Mouse (Mus musculus) gastrocnemius, postnatal 36 days (tissue): ENCODE measurements around the gene Nme6. TPM values are rescaled to one million over a fixed set of nuclear protein-coding genes. Genes with fewer than 3 reads are reported as not detected.
A peak's percentile ranks its signal among the peaks of the same experiment; 100 is the strongest.
"Not testable (repeated sequence)": the region's sequence is repeated elsewhere in the genome, so short reads cannot be mapped to it uniquely, and the experiment has no call there.

Source experiments
- DNase-seq, 2 experiments: peaks; one replicate each; pipeline ENCODE4 v3.0.0; 2022
- intact Hi-C: fragments of 180-260 bp; cut with DNase I; formaldehyde crosslinking; loops from one replicate; pipeline ENCODE4 v1.15.1; 2025
- long read RNA-seq, 2 experiments: library from polyadenylated mRNA; stranded (forward); transcript quantifications; one replicate each; pipeline ENCODE4 v2.0.0; 2021
- total RNA-seq, 2 experiments: library from RNA; stranded (reverse); gene quantifications; 2 replicates each; pipeline ENCODE4 v1.2.3; 2021

Nme6 gene
- 10 to 100 TPM; 25.2 to 29.4 TPM for total RNA-seq
- long read RNA-seq, experiment 1, transcript Nme6-201 (7 exons, 1,074 nt): major isoform, 15 of 39 reads
- long read RNA-seq, experiment 1, transcript Nme6-211 (7 exons, 719 nt): minor isoform, 6 of 39 reads
- long read RNA-seq, experiment 1, partial matches to known transcripts: 5 of 39 reads
- long read RNA-seq, experiment 1, other reads (novel, unspliced or antisense): 8 of 39 reads
- long read RNA-seq, experiment 2, transcript Nme6-214 (6 exons, 865 nt): minor isoform, 5 of 54 reads
- long read RNA-seq, experiment 2, transcript Nme6-201 (7 exons, 1,074 nt): major isoform, 27 of 54 reads
- long read RNA-seq, experiment 2, transcript Nme6-211 (7 exons, 719 nt): minor isoform, 11 of 54 reads
- long read RNA-seq, experiment 2, partial matches to known transcripts: 3 of 54 reads
- long read RNA-seq, experiment 2, other reads (novel, unspliced or antisense): 4 of 54 reads

DNA sequence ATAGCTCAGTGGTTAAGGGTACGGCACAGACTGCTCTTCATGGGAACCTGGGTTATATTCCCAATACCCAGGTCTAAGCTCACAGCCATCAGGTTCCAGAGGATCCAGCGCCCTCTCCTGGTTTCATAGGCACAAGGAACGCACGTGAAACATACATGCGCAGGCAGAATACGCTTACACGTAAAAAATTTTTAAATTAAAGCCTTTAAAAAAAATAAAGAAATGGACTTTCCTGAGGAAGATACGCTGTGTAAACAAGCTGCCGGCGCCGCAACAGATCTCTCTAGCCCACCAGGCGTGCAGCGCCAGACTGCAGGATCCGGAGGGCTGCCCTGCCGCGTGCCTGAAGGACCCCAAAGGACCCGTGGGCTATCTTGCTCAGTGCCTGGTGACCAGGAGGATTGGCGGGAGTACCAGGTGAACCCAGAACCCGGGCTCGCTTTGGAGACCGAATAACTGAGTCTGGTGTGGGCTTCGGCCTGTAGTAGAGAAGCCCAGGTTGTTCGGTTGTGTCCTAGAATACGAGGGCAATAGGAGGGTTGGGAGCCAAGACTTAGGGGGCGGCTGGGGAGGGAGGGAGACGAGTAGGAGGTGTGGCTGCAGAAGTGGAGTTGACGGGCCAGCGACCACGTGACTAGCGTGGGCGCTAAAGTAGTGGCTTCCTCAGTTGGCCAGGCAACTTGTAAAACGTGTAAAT lies at the start of gene Nme6:
Gene Nme6 (plus strand): TSS at position 359 of the 697 bp plus-strand sequence.
- peak; percentile 76 to 84 for DNase-seq
- intact Hi-C loops: no loop called here

DNA sequence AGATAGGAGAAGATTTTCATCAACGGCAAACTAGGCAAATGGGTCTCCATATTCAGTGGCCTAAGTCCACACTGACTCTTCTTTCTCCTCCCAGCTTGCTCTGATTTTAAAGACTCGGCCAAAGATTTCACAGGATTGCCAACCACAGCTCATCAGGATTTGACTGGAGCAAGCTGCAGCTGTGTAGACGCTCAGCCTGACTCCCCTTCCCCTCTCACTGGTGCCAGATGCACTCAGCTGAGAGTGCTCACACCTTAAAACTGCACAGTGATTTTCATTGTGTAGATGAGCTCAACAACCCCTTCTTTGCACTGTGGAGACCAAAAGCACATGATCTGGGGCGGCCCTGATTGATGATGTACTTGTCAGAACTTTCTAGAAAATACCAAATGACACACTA lies 42.0 kb upstream of the Nme6 start, which contains the start of gene Fbxw27:
Gene Fbxw27 (minus strand): TSS at position 101 of the 400 bp plus-strand sequence.
- intact Hi-C loops: not testable (repeated sequence)

DNA sequence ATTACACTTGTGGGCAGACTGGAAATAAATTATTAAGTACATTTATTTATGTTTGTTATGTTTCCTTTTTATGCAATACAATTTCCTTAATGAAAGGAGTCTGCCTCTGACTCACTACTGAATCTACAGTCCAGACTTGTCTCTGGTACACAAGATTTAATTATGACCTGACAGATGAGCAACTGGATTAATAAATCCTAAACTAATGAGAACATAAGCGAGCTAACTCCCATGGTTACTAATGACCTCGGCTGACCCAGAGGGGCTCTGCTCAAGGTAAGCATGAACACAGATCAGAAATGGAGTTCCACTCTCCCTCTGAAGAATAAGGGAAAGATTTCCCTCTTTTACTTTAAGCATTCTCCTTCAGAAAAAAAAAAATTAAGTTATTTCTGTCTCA lies 37.3 kb upstream of the Nme6 start:
- DNase-seq: no peak
- intact Hi-C loops: no loop called here

More for the DNA sequence above, 42.0 kb upstream of the Nme6 start, which contains the start of gene Fbxw27:
- DNase-seq: not testable (repeated sequence)

DNA sequence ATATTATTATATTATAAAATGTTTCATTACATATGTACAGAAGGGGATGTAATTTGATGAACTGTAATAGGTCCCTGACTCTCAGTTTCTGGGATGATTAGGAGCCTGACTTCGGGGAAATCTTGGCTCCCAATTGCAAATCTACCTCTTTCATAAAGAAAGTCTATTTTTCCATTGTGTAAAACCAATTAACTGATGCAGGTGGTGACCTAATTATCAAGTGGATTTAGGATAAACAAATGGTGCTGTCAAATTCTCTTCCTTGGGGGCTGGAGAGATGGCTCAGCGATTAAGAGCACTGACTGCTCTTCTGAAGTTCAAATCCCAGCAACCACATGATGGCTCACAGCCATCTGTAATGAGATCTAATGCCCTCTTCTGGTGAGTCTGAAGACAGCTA lies 36.7 kb upstream of the Nme6 start:
- intact Hi-C loops: no loop called here
- DNase-seq: no peak

DNA sequence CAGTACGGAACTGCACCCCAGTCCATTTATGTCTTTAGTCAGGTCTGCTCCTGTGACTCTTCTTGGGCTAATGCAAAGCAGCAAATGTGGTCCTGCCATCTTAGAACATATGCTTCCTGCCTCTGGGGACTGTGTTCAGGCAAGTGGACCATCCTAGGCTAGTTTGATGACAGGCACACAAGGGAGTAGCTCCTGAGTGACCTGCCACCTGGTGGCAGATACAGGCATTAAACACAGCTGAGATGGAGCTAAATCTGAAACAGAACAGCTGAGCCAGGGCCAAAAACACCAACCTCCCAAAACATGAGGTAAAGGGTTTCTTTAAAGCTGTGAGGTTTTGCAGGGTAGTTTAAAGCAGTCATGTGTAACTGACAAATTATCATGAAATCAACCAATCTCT lies 34.5 kb upstream of the Nme6 start:
- DNase-seq: no peak
- intact Hi-C loops: no loop called here

DNA sequence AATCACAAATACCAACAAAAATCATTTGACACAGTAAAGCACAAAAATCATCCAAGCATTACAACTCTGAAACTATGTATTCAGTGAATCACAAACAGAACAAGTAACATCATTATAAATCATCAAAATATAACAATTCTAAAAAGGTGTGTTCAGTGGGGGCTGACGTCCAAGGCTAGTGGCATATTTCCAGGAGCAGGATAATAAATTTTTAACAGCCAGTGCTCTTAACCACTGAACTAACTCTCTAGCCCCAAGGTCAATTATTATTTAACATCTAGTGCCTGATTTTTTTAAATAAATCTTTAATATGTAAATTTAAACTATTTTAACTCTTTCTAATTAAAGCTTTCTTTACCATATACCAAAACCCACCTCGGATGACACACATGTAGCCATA lies 27.0 kb upstream of the Nme6 start:
- DNase-seq, intact Hi-C loops: not testable (repeated sequence)

DNA sequence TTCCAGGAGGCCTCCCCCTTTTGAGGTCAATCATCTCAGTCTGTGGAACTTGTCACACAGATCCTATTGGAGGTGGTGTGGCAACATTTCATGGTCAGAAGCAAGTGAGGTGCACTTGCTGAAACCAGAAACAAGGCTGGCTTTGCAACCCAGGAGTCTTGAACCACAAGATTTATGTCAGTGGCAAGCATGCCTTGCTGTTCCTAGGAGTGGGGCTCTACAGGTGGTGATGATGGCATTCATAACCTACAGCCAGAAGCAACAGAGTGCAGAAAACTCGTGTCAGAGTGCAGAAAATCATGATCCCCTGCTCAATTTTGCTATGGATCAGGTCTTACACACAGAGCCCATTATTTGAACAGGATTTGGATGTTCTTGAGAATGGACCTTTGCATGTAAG lies 26.3 kb upstream of the Nme6 start:
- DNase-seq: no peak

DNA sequence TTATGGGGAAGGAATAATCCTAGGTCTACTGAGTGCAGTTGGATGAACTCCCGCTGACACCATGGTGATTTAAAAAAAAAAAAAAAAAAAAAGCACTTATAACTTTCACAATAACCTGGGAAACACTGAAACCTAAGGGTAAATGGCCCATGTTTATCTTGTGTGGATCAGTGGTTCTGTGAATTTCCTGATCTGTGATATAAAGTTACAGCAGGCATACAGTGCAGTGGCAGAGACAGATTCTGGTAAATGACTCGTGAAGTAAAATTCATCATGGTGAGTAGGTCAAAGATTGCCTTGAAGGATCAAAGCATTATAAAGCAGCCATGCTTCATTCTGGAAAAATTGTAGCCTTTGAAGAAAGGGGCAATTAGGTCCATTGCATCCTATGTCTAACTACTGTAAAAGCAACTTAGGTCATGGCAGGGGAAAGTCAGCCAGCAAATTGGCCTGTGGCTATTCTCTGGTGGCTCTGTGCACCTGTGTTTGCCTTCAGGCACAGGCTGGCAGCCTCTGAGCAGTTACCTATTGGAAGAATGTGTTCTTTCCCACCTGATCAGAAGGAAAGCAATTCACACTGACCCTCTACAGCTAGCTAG lies 25.8 kb upstream of the Nme6 start:
- intact Hi-C loops: no loop called here

More for the DNA sequence above, 26.3 kb upstream of the Nme6 start:
- intact Hi-C loops: no loop called here

DNA sequence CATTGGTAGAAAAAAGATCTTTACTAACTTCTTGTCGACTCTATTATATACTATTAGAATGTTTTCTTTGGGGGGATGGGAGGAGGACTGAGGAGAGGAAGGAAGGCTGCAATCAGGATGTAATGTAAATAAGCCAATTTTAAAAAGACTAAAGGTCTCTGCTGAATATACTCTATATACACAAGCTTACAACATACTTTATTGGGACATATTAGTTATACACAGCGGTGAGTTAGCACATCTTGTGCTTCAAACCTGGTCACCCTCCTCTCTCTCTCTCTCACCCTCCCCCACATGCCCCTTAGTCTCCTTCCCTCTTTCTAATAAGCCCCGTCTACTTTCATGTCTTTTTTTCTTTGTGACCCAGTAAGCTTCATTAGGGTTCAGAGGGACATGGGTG lies 24.7 kb upstream of the Nme6 start:
- intact Hi-C loops: no loop called here
- DNase-seq: no peak

More for the DNA sequence above, 25.8 kb upstream of the Nme6 start:
- no peak for DNase-seq

DNA sequence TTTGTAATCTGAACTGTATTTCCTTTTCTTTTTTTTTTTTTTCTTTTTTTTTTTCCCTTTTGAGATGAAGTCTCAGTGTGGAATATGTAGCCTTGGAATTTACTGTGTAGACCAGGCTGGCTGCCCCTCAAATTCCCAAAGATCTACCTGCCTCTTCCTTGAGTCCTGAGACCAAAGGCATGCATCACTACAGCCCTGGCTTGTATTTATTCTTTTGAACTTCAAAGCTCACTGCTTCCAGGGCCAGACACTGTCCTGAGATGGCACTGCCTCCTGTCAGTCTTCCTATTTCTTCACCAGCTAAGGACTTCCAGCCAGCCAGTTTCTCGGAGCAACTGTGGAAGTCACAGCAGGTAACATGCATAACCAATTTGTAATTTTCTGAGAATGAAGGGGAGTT lies 20.6 kb upstream of the Nme6 start, which contains the start of gene Spink8:
Gene Spink8 (plus strand): TSS at position 301 of the 400 bp plus-strand sequence.
- no peak for DNase-seq
- intact Hi-C loops: no loop called here

DNA sequence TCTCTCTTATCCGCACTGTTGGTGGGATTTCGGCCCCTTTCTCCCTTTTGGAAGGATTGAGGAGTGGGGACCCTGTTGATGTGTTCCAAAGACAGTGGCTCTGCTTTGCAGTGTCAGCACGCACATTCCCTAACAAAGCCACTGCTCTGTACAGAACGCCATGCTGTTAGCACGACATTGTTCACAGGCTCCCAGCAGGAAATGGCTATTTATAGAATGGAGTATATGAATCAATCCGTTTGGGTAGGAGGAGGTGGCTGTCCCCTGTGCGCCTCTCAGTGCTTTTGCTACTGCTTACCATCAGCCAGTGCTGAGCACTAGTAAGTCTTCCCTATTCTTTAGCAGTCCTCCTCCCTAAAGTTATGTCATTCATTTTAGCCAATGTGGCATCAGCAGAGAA lies 19.1 kb upstream of the Nme6 start:
- intact Hi-C loops: no loop called here
- DNase-seq: no peak

DNA sequence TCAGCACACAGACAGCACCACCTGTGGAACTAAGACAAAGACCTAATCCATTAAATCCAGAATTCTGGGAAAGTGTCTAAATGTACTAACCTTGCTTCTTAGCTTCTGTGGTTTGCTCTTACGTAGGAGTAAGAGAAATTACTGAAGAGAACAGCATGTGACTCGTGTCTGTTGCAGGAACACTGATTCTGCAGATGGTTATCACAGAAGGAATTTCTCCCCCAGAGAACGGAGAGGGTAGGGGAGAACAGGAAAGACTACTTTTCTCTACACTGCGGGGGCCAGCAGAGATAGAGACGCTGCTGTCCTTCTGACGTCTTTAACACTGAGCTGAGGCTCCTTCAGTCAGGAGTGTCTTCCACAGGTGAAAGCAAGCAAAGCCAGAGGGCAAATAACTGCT lies 16.2 kb upstream of the Nme6 start:
- intact Hi-C loops: no loop called here
- DNase-seq: no peak

DNA sequence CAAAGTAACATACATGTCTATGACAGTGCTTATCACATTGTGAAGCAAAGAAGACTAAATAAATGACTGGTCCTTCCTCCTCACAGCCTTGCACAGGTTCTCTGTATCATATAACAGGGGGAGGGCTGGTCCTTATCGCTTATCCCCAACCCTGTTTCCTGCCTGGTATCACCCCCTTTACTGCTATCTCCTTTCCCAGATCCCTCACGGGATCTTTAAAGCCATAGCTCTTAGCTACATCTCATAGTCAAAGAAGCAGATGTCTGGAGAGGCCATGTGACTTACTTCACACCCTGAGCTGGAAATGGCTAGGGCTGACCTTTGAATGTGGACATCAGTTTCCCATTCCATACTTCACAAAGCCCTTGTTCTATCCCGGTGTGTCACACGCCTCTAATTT lies 6.8 kb upstream of the Nme6 start:
- intact Hi-C loops: no loop called here
- no peak for DNase-seq

DNA sequence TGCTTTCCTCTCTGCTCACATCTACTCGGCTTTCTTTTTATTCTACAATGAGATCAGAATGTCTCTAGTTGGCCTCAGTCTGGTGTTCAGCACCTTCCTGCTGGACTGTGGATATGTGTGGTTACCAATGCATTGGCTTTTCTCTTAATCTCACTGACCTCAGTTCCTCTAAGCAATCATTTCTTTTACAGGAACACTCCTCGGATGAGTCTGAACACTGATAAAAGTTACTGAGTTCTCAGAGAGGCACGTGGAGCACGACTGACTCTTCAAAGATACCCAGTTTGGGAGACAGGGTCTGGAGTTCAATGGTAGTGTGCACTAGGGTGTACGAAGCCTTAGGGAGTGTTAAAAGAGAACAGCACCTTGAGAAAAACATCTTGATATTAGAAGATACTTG lies 6.4 kb upstream of the Nme6 start:
- DNase-seq: no peak
- intact Hi-C loops: no loop called here

DNA sequence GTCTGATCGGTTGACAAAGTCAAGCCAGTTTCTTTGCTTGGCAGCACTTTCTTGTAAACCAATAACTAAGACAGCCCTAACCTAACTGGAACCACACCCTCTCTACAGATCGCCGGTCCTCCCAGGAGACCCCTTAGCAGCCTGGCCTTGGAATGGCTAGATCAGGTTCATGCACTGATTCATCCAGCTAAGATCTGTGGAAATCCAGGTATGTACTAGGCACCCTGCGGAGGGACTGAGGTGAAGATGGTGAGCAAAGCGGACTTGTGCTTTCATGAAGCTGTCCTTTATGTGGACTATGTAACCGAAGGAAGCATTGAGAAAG lies 501 bp downstream of the Nme6 start:
- intact Hi-C loops: no loop called here
- no peak for DNase-seq

DNA sequence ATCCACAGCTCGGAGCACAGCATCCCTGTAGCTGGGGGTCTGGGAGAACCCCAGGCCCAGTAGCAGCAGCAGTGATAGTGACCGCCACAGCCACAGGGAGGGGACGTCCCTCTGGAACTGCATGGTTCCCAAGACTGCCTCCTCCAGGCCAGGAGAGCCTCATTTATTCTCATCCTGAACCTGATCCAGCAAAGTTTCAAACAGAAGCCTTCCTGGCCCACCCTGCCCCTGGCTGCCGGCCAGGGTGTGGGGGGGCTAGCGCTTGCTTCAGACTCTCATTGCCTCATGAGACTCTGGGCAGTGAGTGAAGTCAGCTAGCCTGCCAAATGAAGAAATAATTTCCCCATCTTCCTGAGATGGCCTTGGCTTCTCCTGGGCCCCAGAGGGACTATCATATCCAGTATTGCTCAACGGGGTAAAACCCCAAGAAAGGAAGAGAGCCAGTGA lies 16.8 kb downstream of the Nme6 start, which contains the start of gene Camp:
Gene Camp (minus strand): TSS at position 306 of the 447 bp plus-strand sequence.
- peak; percentile 62 to 65 for DNase-seq
- intact Hi-C loops: no loop called here

DNA sequence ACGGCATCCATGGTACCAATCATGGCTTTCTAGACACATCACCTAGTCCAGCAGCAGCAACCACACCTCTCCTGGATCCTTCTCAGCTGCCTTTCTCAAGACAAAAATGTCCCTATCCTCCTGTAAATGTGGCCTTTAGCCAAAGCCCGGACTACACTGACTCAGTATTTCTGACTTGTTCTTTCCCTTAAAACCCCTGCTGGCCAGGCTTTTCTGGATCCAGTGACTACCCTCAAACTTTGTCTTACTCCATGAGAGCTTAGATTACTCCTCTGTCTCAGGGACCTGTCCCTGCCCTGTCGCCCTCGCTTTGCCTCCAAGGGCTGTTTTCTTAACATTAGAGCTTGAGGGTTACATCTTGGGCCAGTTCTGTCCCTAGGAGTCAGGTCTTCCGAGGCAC lies 17.6 kb downstream of the Nme6 start:
- DNase-seq: no peak
- intact Hi-C loops: no loop called here

DNA sequence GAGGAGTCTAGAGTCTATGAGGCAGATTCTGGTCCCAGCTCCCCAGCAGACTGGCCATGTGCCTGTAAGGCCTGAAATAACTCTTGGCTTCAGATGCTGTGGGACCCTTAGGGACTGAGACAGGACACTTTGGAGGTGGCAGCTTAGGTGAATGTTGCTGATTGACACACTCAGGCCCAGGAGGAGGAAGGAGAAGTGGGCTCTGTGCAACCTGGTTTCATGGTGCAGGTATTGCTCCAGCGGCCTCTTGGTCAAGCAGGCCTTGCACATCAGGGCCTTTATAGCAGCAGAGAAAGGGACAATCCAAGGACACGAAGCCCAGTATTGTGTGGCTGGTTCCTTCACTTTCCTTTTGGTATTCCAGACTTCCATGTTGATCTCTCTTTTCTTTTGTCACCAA lies 21.8 kb downstream of the Nme6 start:
- intact Hi-C loops: no loop called here
- no peak for DNase-seq

DNA sequence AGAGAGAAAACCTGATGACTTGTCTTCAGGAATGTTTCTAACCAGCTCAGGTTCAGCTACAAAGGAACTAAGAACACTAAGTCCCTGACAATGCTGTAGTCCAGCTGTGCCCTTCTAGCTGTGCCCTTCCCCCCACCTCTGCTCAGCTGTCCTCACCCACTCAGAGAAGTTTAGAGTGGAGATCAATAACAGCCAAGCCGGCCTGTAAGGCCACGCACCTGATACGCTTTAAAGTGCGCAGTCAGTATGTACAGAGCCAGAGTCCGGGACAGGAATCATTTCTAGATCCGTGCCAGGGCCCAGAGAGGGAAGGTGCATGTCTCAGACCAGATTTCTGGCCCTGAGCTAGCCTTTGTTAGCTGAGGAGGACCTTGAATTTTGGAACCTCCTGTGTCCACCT lies 23.4 kb downstream of the Nme6 start:
- no peak for DNase-seq
- intact Hi-C loops: no loop called here

DNA sequence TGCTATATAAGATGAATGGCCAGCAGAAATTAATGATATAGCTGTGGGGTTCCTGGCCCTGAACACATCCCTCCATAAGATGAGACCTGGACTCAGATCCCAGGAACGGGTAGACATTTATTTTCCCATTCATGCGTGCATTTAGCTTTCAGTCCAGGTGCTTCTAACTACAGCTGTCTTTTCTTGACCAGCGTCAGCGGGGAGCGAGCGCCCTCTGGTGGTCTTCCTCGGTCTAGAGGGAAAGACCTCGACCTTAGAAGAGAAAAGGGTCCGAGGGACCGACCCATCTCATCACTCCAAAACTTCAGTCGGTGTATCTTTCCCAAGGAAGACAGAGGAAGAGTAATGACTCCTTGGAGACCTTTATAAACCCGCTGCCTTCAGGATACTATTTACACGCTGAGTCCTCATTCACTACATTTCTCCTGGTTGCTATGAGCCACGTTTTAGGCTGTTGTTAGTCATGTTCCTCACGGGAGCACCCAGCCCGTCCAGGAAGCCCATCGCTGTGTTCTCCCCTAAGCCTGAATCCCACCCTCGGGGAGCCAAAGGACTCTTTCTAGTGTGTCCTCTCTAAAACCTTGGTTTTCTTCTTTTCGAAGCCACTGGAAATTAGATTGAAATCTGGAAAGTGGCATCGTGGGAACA lies 30.0 kb downstream of the Nme6 start:
- peak; percentile 57 to 66 for DNase-seq
- intact Hi-C loops: no loop called here

DNA sequence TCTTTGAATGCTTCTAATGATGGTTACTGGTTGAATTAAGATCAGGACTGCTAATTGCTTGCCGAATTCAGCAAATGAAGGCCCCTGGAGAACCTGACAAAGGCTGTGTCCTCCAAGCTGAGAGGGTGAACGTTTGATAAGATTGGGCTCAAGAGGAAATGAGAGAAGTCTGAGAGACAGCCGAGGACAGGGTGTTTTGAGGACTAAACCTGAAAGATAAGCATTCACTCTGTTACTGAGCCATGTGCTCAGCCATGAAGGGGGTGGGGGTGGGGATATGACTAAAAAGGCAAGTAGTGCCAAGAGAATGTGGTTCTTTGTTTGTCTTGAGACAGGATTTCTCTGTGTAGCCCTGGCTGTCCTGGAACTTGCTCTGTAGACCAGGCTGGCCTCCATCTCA lies 30.5 kb downstream of the Nme6 start:
- intact Hi-C loops: no loop called here
- DNase-seq: no peak
